Comparison of ENCODE assay signal across 8 mouse cellular contexts in the genomic region with DNA sequence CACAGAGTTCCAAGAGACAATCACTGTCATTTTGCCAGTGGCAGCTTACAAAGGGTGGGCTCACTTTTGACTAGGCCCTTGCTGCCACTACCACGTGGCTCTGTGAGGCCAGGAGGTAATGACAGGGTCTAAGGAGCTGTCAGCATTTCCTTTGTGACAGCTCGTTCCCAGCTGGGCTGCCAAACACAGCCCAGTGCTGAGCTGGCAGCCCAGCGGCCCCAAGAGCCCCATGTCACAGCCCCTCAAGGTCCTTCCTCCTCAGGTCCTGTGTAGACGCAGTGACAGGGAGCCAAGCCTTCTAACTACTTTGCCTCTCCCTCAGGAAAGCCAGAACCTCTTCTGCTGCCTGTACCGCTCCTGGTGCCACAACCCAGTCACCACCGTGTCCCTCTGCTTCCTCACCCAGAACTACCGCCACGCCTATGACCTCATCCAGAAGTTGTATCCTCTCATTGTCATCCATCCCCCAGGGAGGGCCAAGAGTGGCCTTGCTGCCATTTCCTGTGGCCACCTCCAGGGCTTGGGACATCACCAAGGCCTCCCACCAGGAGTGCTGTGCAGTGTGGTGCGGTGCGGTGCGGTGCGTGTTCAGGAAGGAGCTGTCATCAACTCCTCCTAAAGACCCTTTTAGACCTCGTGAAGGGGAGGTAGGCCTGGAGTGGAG. TPM values are rescaled to one million over a fixed set of nuclear protein-coding genes. Genes with fewer than 3 reads are reported as not detected.
DNase-seq lines count a peak whose midpoint lies in the region; ATAC-seq and TF ChIP-seq lines count a peak whose summit lies in the region.
"Had no signal": no experiment of that assay in that cellular context is flagged by ENCODE, and none has a peak within 500 bp of the region (broad histone marks: within the 10 kb centered on the region; RNA-seq: fewer than 3 reads in every experiment).

No protein-coding gene starts in this region.

- no peaks in the 10 kb centered on the region for H3K27me3 ChIP-seq in embryonic facial prominence, embryonic 12.5 days
- H3K27me3 ChIP-seq in lung, embryonic 14.5 days (ENCODE audit: insufficient read depth, low read length): no peaks in the 10 kb centered on the region
- H3K27me3 ChIP-seq: midbrain, embryonic 12.5 days had no signal

- H3K4me2 ChIP-seq in embryonic facial prominence, embryonic 12.5 days (replicated peaks): no peak overlapping the region
- no peak overlapping the region for H3K4me2 ChIP-seq in lung, embryonic 14.5 days
- H3K4me2 ChIP-seq: midbrain, embryonic 12.5 days had no signal

- H3K27ac ChIP-seq in embryonic facial prominence, embryonic 12.5 days: peak overlapping the region; percentile 26; the same call in 1 of the 2 replicates
- H3K27ac ChIP-seq in lung, embryonic 14.5 days (ENCODE audit: low read depth): peak overlapping the region; percentile 93
- H3K27ac ChIP-seq: midbrain, embryonic 12.5 days had no signal

- 72% methylated on average over 13 of the region's 13 CpGs for WGBS in embryonic facial prominence, embryonic 12.5 days
- WGBS in lung, embryonic 14.5 days: 46% methylated on average over 13 of the region's 13 CpGs

- ATAC-seq in embryonic facial prominence, embryonic 12.5 days (ENCODE audit: insufficient number of reproducible peaks, insufficient read depth, low FRiP score, low TSS enrichment): no peak
- peak; percentile 82 for ATAC-seq in lung, embryonic 14.5 days (ENCODE audit: insufficient read depth)
- no peak for ATAC-seq in megakaryocyte-erythroid progenitor cell, adult 5-6 weeks (replicated peaks; ENCODE audit: low FRiP score, low TSS enrichment, poor library complexity, severe bottlenecking)

- DNase-seq in heart, adult 9 months (ENCODE audit: low spot score in 2 of 2): peak; percentile 68 to 81
- DNase-seq in kidney, adult 11 months: peak; percentile 65
- DNase-seq in lung, embryonic 14.5 days: peak; percentile 79
- no peak for DNase-seq in thymus, postnatal 0 days (ENCODE audit: low spot score)
- no peak for DNase-seq in urinary bladder, adult 18-20 months (ENCODE audit: low spot score in 2 of 2)

- H3K4me1 ChIP-seq in embryonic facial prominence, embryonic 12.5 days: peaks cover 9% of the 10 kb centered on the region; the same call in 1 of the 2 replicates
- peaks cover 27% of the 10 kb centered on the region for H3K4me1 ChIP-seq in lung, embryonic 14.5 days (ENCODE audit: insufficient read depth)

- no peak overlapping the region for H3K9ac ChIP-seq in embryonic facial prominence, embryonic 12.5 days
- H3K9ac ChIP-seq in lung, embryonic 14.5 days: no peak overlapping the region
- H3K9ac ChIP-seq: midbrain, embryonic 12.5 days had no signal

- H3K4me3 ChIP-seq in embryonic facial prominence, embryonic 12.5 days: no peak overlapping the region
- H3K4me3 ChIP-seq in lung, embryonic 14.5 days (ENCODE audit: low read depth, low read length): no peak overlapping the region
- H3K4me3 ChIP-seq: midbrain, embryonic 12.5 days had no signal

- no peaks in the 10 kb centered on the region for H3K9me3 ChIP-seq in embryonic facial prominence, embryonic 12.5 days
- H3K9me3 ChIP-seq in lung, embryonic 14.5 days (ENCODE audit: low read depth, low read length): no peaks in the 10 kb centered on the region
- H3K9me3 ChIP-seq: midbrain, embryonic 12.5 days had no signal

- TF ChIP-seq CTCF in lung, embryonic 14.5 days (IDR thresholded peaks at IDR 0.05; ENCODE audit: low read depth): peak; percentile 50

- H3K36me3 ChIP-seq in embryonic facial prominence, embryonic 12.5 days: peaks cover 29% of the 10 kb centered on the region
- peaks cover 20% of the 10 kb centered on the region for H3K36me3 ChIP-seq in lung, embryonic 14.5 days (ENCODE audit: insufficient read depth)

RNA-seq across cellular contexts. Expression of a gene that starts 9.9 kb away (rescaled TPM):
- 10.9 and 17.4 TPM in 2 replicates for polyA plus RNA-seq in embryonic facial prominence, embryonic 12.5 days (2016; fragmentation: Nextera tagmentation; extraction: Ambion mirVana)
- 30.9 and 39.9 TPM in 2 replicates for polyA plus RNA-seq in lung, embryonic 14.5 days (2014; fragmentation: Nextera tagmentation; extraction: Ambion mirVana)
- total RNA-seq in megakaryocyte-erythroid progenitor cell, adult 5-6 weeks (2014; fragmentation: Nextera tagmentation): 0.54 TPM in 1 of 2 replicates, not detected in the other
- 0.52 and 0.53 TPM in 2 replicates for total RNA-seq in megakaryocyte-erythroid progenitor cell, adult 5-6 weeks (2017)
- 5.8 and 6.4 TPM in 2 replicates for polyA plus RNA-seq in thymus, postnatal 0 days (2015; fragmentation: Nextera tagmentation; extraction: Ambion mirVana)

Comparison
In these comparisons a context has a peak if more than half of its experiments do, and no peak if none do; other contexts are left out.
1. DNase-seq: peak in heart, adult 9 months (2 of 2), kidney, adult 11 months (single experiment) and lung, embryonic 14.5 days (single experiment); none in thymus, postnatal 0 days (single experiment) and urinary bladder, adult 18-20 months (0 of 2).